Mouse (Mus musculus): ENCODE data around the gene Nox1. TPM values are rescaled to one million over a fixed set of nuclear protein-coding genes. Genes with fewer than 3 reads are reported as not detected.
A peak's percentile ranks its signal among the peaks of the same experiment; 100 is the strongest.

Gene Nox1
- total and polyA plus RNA-seq, 2 experiments: not detected

- no peaks in the 10 kb centered on the region for H3K4me1 ChIP-seq (ENCODE audit: control insufficient read depth, insufficient read depth, low read length)
- no peak overlapping the region for H3K9ac ChIP-seq (ENCODE audit: low read depth, low read length)
- 81% methylated on average over 3 of the region's 3 CpGs for WGBS
- no peak for DNase-seq (ENCODE audit: extremely low read depth, low read depth, low spot score)
- no peaks in the 10 kb centered on the region for H3K36me3 ChIP-seq (ENCODE audit: control insufficient read depth, insufficient read depth, low read length)
- no peaks in the 10 kb centered on the region for H3K79me2 ChIP-seq (ENCODE audit: control insufficient read depth, insufficient read depth, low read length)
- no peak overlapping the region for H3K27ac ChIP-seq (replicated peaks; ENCODE audit: insufficient read depth, low read depth, low read length)
- H3K27me3 ChIP-seq (ENCODE audit: control insufficient read depth, insufficient read depth, low read length): no peaks in the 10 kb centered on the region
- H3K4me3 ChIP-seq (ENCODE audit: insufficient read depth, low read depth, low read length): no peak overlapping the region
- TF ChIP-seq CTCF (IDR thresholded peaks at IDR 0.05; ENCODE audit: low read depth, low read length) (no peak), POLR2A (IDR thresholded peaks at IDR 0.05; ENCODE audit: extremely low read depth, insufficient read depth, low read length) (no peak)
Observed at GRCm38 (mm10) chrX:134128549-134128948, 93.2 kb downstream of the Nox1 start.

DNA sequence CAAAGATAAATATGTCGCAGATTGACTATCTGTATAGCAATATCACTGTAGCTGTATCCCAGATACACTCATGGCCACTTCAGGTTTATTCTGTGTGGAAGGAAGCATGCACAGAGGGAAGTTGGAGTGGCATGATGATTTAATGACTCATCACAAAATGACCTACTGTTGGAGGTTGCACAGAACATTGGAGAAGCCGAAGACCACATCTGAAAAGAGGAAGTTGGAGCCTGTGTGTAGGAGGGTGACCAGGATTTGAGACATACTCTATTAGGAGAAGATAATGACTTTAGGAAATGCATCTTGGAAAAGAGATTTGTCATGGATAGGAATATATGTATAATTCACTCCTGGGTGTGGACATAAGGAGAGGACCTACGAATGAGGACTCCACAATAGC is 105.3 kb downstream of the Nox1 start:
- Histone ChIP-seq H3K27ac (replicated peaks; ENCODE audit: insufficient read depth, low read depth, low read length) (no peak overlapping the region), H3K4me3 (ENCODE audit: insufficient read depth, low read depth, low read length) (no peak overlapping the region), H3K4me1 (ENCODE audit: control insufficient read depth, insufficient read depth, low read length) (no peaks in the 10 kb centered on the region), H3K9ac (ENCODE audit: low read depth, low read length) (no peak overlapping the region), H3K79me2 (ENCODE audit: control insufficient read depth, insufficient read depth, low read length) (no peaks in the 10 kb centered on the region), H3K27me3 (ENCODE audit: control insufficient read depth, insufficient read depth, low read length) (no peaks in the 10 kb centered on the region), H3K36me3 (ENCODE audit: control insufficient read depth, insufficient read depth, low read length) (no peaks in the 10 kb centered on the region)
- TF ChIP-seq CTCF (IDR thresholded peaks at IDR 0.05; ENCODE audit: low read depth, low read length) (no peak), POLR2A (IDR thresholded peaks at IDR 0.05; ENCODE audit: extremely low read depth, insufficient read depth, low read length) (no peak)
- peak; percentile 11 for DNase-seq (ENCODE audit: extremely low read depth, low read depth, low spot score)
- WGBS: 61% methylated on average over 3 of the region's 3 CpGs

DNA sequence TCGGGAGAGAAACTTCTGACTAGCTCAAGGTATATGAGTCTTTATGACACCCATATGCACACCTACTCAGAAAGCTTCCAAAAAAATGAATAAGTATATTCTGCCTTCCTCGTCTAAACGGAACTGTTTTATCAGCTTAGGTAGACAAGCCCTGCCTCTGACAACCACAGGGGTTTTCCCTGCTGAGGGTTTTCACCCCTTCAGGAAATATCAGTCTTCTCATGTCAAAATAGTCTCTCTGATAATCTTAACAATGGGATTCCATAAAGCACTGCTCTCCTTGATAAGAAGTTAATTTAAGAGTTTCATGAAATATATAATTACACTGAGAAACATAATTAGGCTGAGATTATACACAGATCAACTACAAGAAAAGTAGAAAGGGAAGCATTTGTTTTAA is 110.0 kb downstream of the Nox1 start:
- Histone ChIP-seq H3K4me1 (ENCODE audit: control insufficient read depth, insufficient read depth, low read length) (no peaks in the 10 kb centered on the region), H3K36me3 (ENCODE audit: control insufficient read depth, insufficient read depth, low read length) (no peaks in the 10 kb centered on the region), H3K79me2 (ENCODE audit: control insufficient read depth, insufficient read depth, low read length) (no peaks in the 10 kb centered on the region), H3K4me3 (ENCODE audit: insufficient read depth, low read depth, low read length) (no peak overlapping the region), H3K9ac (ENCODE audit: low read depth, low read length) (no peak overlapping the region), H3K27ac (replicated peaks; ENCODE audit: insufficient read depth, low read depth, low read length) (no peak overlapping the region), H3K27me3 (ENCODE audit: control insufficient read depth, insufficient read depth, low read length) (no peaks in the 10 kb centered on the region)
- TF ChIP-seq CTCF (IDR thresholded peaks at IDR 0.05; ENCODE audit: low read depth, low read length) (no peak), POLR2A (IDR thresholded peaks at IDR 0.05; ENCODE audit: extremely low read depth, insufficient read depth, low read length) (no peak)
- no peak for DNase-seq (ENCODE audit: extremely low read depth, low read depth, low spot score)
- 65% methylated on average over 3 of the region's 3 CpGs for WGBS

- TF ChIP-seq POLR2A (IDR thresholded peaks at IDR 0.05; ENCODE audit: extremely low read depth, insufficient read depth, low read length) (no peak), CTCF (IDR thresholded peaks at IDR 0.05; ENCODE audit: low read depth, low read length) (no peak)
- H3K4me3 ChIP-seq (ENCODE audit: insufficient read depth, low read depth, low read length): no peak overlapping the region
Observed at GRCm38 (mm10) chrX:134102641-134103040, 119.1 kb downstream of the Nox1 start.

DNA sequence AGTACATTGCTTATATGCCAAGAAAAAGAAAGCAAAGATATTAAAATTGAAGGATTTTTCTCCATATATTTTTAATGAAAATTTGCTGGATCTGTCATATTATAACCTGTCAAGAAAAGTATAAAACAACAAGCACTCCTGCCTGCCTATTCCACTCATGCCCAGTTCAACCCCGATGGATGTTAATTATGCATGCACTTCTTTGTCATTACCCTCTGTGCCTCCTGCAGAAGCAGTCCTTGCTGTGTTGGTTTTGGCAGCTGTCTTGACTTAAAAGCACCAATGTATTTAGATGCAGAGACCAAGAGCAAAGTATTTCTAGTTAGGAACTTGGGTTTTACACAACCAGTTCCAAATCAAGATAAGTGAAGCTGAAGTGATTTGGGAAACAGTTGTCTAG is 136.3 kb downstream of the Nox1 start:
- no peak for DNase-seq (ENCODE audit: extremely low read depth, low read depth, low spot score)
- H3K4me3 ChIP-seq (ENCODE audit: insufficient read depth, low read depth, low read length): no peak overlapping the region
- H3K79me2 ChIP-seq (ENCODE audit: control insufficient read depth, insufficient read depth, low read length): no peaks in the 10 kb centered on the region
- H3K27me3 ChIP-seq (ENCODE audit: control insufficient read depth, insufficient read depth, low read length): no peaks in the 10 kb centered on the region
- no peak overlapping the region for H3K27ac ChIP-seq (replicated peaks; ENCODE audit: insufficient read depth, low read depth, low read length)
- TF ChIP-seq CTCF (IDR thresholded peaks at IDR 0.05; ENCODE audit: low read depth, low read length) (no peak), POLR2A (IDR thresholded peaks at IDR 0.05; ENCODE audit: extremely low read depth, insufficient read depth, low read length) (no peak)
- WGBS: 96% methylated on average over 1 of the region's 1 CpGs
- H3K4me1 ChIP-seq (ENCODE audit: control insufficient read depth, insufficient read depth, low read length): no peaks in the 10 kb centered on the region
- no peak overlapping the region for H3K9ac ChIP-seq (ENCODE audit: low read depth, low read length)
- peaks cover 15% of the 10 kb centered on the region for H3K36me3 ChIP-seq (ENCODE audit: control insufficient read depth, insufficient read depth, low read length)

More at GRCm38 (mm10) chrX:134102641-134103040, 119.1 kb downstream of the Nox1 start:
- no peak overlapping the region for H3K27ac ChIP-seq (replicated peaks; ENCODE audit: insufficient read depth, low read depth, low read length)
- no peaks in the 10 kb centered on the region for H3K4me1 ChIP-seq (ENCODE audit: control insufficient read depth, insufficient read depth, low read length)
- H3K9ac ChIP-seq (ENCODE audit: low read depth, low read length): no peak overlapping the region
- no peaks in the 10 kb centered on the region for H3K36me3 ChIP-seq (ENCODE audit: control insufficient read depth, insufficient read depth, low read length)
- no peaks in the 10 kb centered on the region for H3K79me2 ChIP-seq (ENCODE audit: control insufficient read depth, insufficient read depth, low read length)
- no peak for DNase-seq (ENCODE audit: extremely low read depth, low read depth, low spot score)
- 58% methylated on average over 2 of the region's 2 CpGs for WGBS
- H3K27me3 ChIP-seq (ENCODE audit: control insufficient read depth, insufficient read depth, low read length): no peaks in the 10 kb centered on the region

DNA sequence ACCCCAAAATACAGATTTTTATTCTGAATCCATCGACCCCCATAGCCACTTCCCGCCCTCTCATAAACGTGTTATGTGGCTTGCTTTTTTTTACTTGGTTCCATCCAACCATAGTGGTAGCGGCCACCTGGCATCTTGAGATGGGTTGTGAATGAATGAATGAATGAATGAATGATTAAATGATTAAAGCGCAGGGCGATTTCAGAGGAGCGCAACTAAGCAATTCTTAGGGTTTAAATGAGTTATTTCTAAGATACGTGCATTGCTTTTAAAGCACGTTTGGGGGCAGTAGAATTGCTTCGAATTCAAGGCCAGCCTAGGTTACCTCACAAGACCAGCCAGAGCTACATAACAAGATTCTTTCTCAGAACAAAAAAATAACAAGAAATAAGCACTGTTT is 162.0 kb downstream of the Nox1 start:
- 2% methylated on average over 10 of the region's 10 CpGs for WGBS

More for the DNA sequence above, 162.0 kb downstream of the Nox1 start:
- Histone ChIP-seq H3K79me2 (ENCODE audit: control insufficient read depth, insufficient read depth, low read length) (no peaks in the 10 kb centered on the region), H3K4me3 (ENCODE audit: insufficient read depth, low read depth, low read length) (peak overlapping the region; percentile 77), H3K36me3 (ENCODE audit: control insufficient read depth, insufficient read depth, low read length) (peaks cover 8% of the 10 kb centered on the region), H3K9ac (ENCODE audit: low read depth, low read length) (peak overlapping the region; percentile 75), H3K4me1 (ENCODE audit: control insufficient read depth, insufficient read depth, low read length) (no peaks in the 10 kb centered on the region), H3K27ac (replicated peaks; ENCODE audit: insufficient read depth, low read depth, low read length) (no peak overlapping the region; the same call in 1 of the 2 replicates), H3K27me3 (ENCODE audit: control insufficient read depth, insufficient read depth, low read length) (no peaks in the 10 kb centered on the region)
- TF ChIP-seq CTCF (IDR thresholded peaks at IDR 0.05; ENCODE audit: low read depth, low read length): no peak
- TF ChIP-seq POLR2A (IDR thresholded peaks at IDR 0.05; ENCODE audit: extremely low read depth, insufficient read depth, low read length): no peak
- peak; percentile 4 for DNase-seq (ENCODE audit: extremely low read depth, low read depth, low spot score)
